Mouse (Mus musculus) olfactory bulb, adult 2 months (tissue): ENCODE results near the gene 4933409G03Rik.

Experiments used
- CTCF ChIP-seq: fragments of 200-500 bp; IDR thresholded peaks from 2 replicates; pipeline ENCODE4 v1.5.1; 2012; ENCODE audit warnings: low read depth, mild to moderate bottlenecking, low read length, moderate library complexity; ENCODE audit not compliant: insufficient read depth
- POLR2A ChIP-seq: fragments of 200-500 bp; IDR thresholded peaks from 2 replicates; pipeline ENCODE4 v1.6.1; 2012; ENCODE audit warnings: mild to moderate bottlenecking, low read depth, low read length, moderate library complexity; ENCODE audit not compliant: insufficient read depth

- TF ChIP-seq CTCF (no peak), POLR2A (no peak)
Measured at GRCm38 (mm10) chr2:68544190-68544589, 38.0 kb upstream of the 4933409G03Rik start.
